Mouse (Mus musculus) erythroid progenitor cell, adult 5-6 weeks (primary cell): ENCODE measurements around the gene Tshz2. TPM values are rescaled to one million over a fixed set of nuclear protein-coding genes. Genes with fewer than 3 reads are reported as not detected.
A peak's percentile ranks its signal among the peaks of the same experiment; 100 is the strongest.

Experiments
- ATAC-seq: replicated peaks from 2 replicates; pipeline ENCODE4 v1.8.0; 2016; ENCODE audit warnings: moderate number of reproducible peaks, mild to moderate bottlenecking, moderate TSS enrichment, inconsistent platforms; ENCODE audit not compliant: poor library complexity, low FRiP score, severe bottlenecking
- total RNA-seq, 2 experiments: library from RNA; stranded (forward) in 1 of 2; stranded (reverse) in 1 of 2; fragments of 150-400 nt in 1 of 2; fragments of 186-747, 209-891 nt in 1 of 2; gene quantifications; 2 replicates each; pipeline versions ENCODE4 v1.2.3 to v1.2.4; 2015 to 2017; ENCODE audit warnings: low replicate concordance in 2 of 2

Gene Tshz2
- total RNA-seq, 2 experiments from 2014 or later: not detected

- ATAC-seq: peak; percentile 65
Measured at GRCm38 (mm10) chr2:170116704-170117281, 484.0 kb downstream of the Tshz2 start.

DNA sequence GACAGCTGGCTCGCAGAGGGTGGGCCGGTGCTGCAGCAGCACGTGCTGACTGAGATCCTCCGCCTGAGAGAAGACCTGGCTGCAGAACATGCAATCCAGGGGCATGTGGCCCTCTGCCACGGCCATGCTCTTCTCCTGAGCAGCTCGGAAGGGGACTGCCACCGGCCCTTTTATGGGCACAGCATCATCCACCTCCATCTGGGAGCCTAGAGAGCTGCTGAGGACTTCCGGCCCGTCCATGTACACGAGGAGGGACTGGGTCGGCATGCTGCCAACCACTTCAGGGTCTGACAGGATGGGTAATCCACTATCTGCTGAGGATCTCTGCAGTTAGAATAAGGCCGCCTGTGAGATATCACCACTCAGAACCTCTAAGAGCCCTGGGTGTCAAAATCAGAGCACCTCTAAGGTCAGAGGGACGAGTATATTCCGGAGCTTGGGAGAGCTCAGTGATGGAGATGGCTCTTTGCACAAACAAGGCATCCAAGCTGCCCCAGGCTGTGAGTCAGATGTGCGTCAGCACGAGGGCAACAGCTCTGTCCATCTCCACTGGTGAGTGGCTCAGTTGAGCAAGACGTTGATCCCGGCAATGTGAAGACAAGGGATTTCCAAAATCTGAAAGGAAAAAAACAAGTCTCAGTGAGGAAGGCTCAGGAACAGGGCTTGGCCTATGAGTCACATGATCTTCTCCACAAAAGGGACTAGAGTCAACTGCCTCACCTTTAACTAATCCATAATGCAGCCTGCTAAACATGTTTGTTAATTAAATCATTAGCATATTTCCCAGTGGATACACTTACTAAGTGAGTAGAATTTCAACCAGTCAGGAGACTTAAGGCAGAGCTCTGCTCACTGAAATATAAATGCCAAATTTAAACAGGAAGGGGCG, 487.6 kb downstream of the Tshz2 start:
- ATAC-seq: no peak

Other genes with a start within 250 kb of the Tshz2 start
- not detected in 2 replicates for gene Gm11011, start 45.3 kb upstream of the Tshz2 start, total RNA-seq (2015; ENCODE audit: low replicate concordance)
- gene Gm11011, start 45.3 kb upstream of the Tshz2 start, total RNA-seq (2017; ENCODE audit: low replicate concordance): not detected in 2 replicates